Mouse (Mus musculus) kidney, adult 18-20 months (tissue): Measurements from ENCODE around the gene Ano2.

ENCODE experiments used
- DNase-seq: peaks from one replicate; pipeline ENCODE4 v3.0.0; 2021

The Ano2 gene

GRCm38 (mm10) chr6:126086321-126086950, 396.2 kb downstream of the Ano2 start:
- DNase-seq, result no peak

- DNase-seq, result no peak
These were observed 398.5 kb downstream of the Ano2 start for GRCm38 (mm10) chr6:126088489-126089265.
